Mouse (Mus musculus) CH12.LX (cell line): ENCODE data around the gene Hes6. TPM values are rescaled to one million over a fixed set of nuclear protein-coding genes. Genes with fewer than 3 reads are reported as not detected.

ENCODE experiments used
- DNase-seq: peaks from one replicate; pipeline ENCODE4 v3.0.0-alpha.2; 2013; ENCODE audit errors: extremely low read depth
- H3K27ac ChIP-seq: 2 replicates; pipeline ENCODE4 v1.5.1; 2012; ENCODE audit warnings: low read depth, mild to moderate bottlenecking, control low read depth, moderate library complexity; ENCODE audit not compliant: insufficient read depth
- H3K27me3 ChIP-seq: replicated peaks from 2 replicates; pipeline ENCODE3; 2012; ENCODE audit warnings: inconsistent platforms
- H3K36me3 ChIP-seq, 2 experiments: replicated peaks in 1 of 2; 2 replicates each; pipeline versions ENCODE3 to v1.6.1; 2012; ENCODE audit warnings: inconsistent platforms in 1 of 2, low read length in 1 of 2, mild to moderate bottlenecking in 1 of 2, mixed read lengths in 1 of 2, moderate library complexity in 1 of 2; ENCODE audit not compliant: control insufficient read depth in 1 of 2, insufficient read depth in 1 of 2
- H3K4me1 ChIP-seq, 2 experiments: 2 replicates each; pipeline ENCODE4 v1.6.1; 2012; ENCODE audit warnings: inconsistent platforms in 1 of 2, moderate library complexity in 1 of 2; ENCODE audit not compliant: insufficient read depth in 2 of 2, control insufficient read depth in 1 of 2
- H3K4me2 ChIP-seq: 2 replicates; pipeline ENCODE4 v1.6.1; 2012; ENCODE audit warnings: low read depth, mild to moderate bottlenecking, control low read depth; ENCODE audit not compliant: poor library complexity, insufficient read depth, severe bottlenecking
- H3K4me3 ChIP-seq, 3 experiments: fragments of 150-350 bp in 1 of 3; sonication (generic) in 1 of 3; replicated peaks in 1 of 3; 2 replicates each; pipeline versions ENCODE3 to v1.5.1; 2011 to 2012; ENCODE audit warnings: low read depth in 2 of 3, low read length in 2 of 3, mild to moderate bottlenecking in 2 of 3, moderate library complexity in 2 of 3, control low read depth in 1 of 3, improper control_type of control experiment in 1 of 3, inconsistent platforms in 1 of 3, mixed read lengths in 1 of 3; ENCODE audit not compliant: poor library complexity in 1 of 3
- H3K79me2 ChIP-seq: replicated peaks from 2 replicates; pipeline ENCODE4 v1.6.1; 2012; ENCODE audit warnings: mild to moderate bottlenecking, moderate library complexity; ENCODE audit not compliant: control insufficient read depth, poor library complexity, insufficient read depth, severe bottlenecking; ENCODE audit errors: extremely low read depth
- H3K9ac ChIP-seq: 2 replicates; pipeline ENCODE4 v1.6.1; 2012; ENCODE audit warnings: low read depth, mild to moderate bottlenecking, control low read depth, moderate library complexity; ENCODE audit not compliant: insufficient read depth
- H3K9me3 ChIP-seq: replicated peaks from 2 replicates; pipeline ENCODE3; 2012; ENCODE audit warnings: low read length, inconsistent platforms, mixed read lengths
- CTCF ChIP-seq, 2 experiments: IDR thresholded peaks in 1 of 2; conservative IDR thresholded peaks in 1 of 2; 2 replicates each; pipeline ENCODE4 v1.5.1; 2011 to 2012; ENCODE audit warnings: low read depth in 2 of 2, low read length in 2 of 2, improper control_type of control experiment in 1 of 2, inconsistent platforms in 1 of 2, mild to moderate bottlenecking in 1 of 2, moderate library complexity in 1 of 2
- E2F4 ChIP-seq: IDR thresholded peaks from 2 replicates; pipeline ENCODE4 v1.6.1; 2011; ENCODE audit warnings: low read depth, low read length, improper control_type of control experiment; ENCODE audit not compliant: insufficient replicate concordance
- EP300 ChIP-seq: IDR thresholded peaks from 2 replicates; pipeline ENCODE4 v1.6.1; 2011; ENCODE audit warnings: low read length, improper control_type of control experiment
- ETS1 ChIP-seq: conservative IDR thresholded peaks from 2 replicates; pipeline ENCODE4 v1.6.1; 2012; ENCODE audit warnings: low read depth, mild to moderate bottlenecking, inconsistent platforms, low read length, improper control_type of control experiment, moderate library complexity
- HCFC1 ChIP-seq: IDR thresholded peaks from 2 replicates; pipeline ENCODE4 v1.6.1; 2012; ENCODE audit warnings: low read depth, mild to moderate bottlenecking, inconsistent platforms, low read length, improper control_type of control experiment
- JUN ChIP-seq: IDR thresholded peaks from 2 replicates; pipeline ENCODE4 v1.6.1; 2011; ENCODE audit warnings: low read depth, mild to moderate bottlenecking, low read length, improper control_type of control experiment, moderate library complexity; ENCODE audit not compliant: insufficient read depth
- JUND ChIP-seq: conservative IDR thresholded peaks from 2 replicates; pipeline ENCODE4 v1.6.1; 2011; ENCODE audit warnings: low read depth, low read length, improper control_type of control experiment
- KAT2A ChIP-seq: IDR thresholded peaks from 2 replicates; pipeline ENCODE4 v1.6.1; 2012; ENCODE audit warnings: low read length, improper control_type of control experiment, inconsistent platforms; ENCODE audit not compliant: insufficient replicate concordance
- MAX ChIP-seq: IDR thresholded peaks from 2 replicates; pipeline ENCODE4 v1.6.1; 2011; ENCODE audit warnings: low read length, improper control_type of control experiment
- MAZ ChIP-seq: IDR thresholded peaks from 2 replicates; pipeline ENCODE4 v1.6.1; 2012; ENCODE audit warnings: low read depth, mild to moderate bottlenecking, inconsistent platforms, low read length, improper control_type of control experiment, moderate library complexity
- MEF2A ChIP-seq: IDR thresholded peaks from 2 replicates; pipeline ENCODE4 v1.6.1; 2014; ENCODE audit warnings: low read depth, mild to moderate bottlenecking, inconsistent platforms, low read length, improper control_type of control experiment, borderline replicate concordance
- MXI1 ChIP-seq: IDR thresholded peaks from 2 replicates; pipeline ENCODE4 v1.6.1; 2011; ENCODE audit warnings: mild to moderate bottlenecking, low read depth, low read length, improper control_type of control experiment
- MYC ChIP-seq: IDR thresholded peaks from 2 replicates; pipeline ENCODE4 v1.6.1; 2011; ENCODE audit warnings: low read depth, mild to moderate bottlenecking, improper control_type of control experiment, low read length
- NELFE ChIP-seq: IDR thresholded peaks from 2 replicates; pipeline ENCODE4 v1.6.1; 2011; ENCODE audit warnings: low read depth, low read length, improper control_type of control experiment
- NRF1 ChIP-seq: IDR thresholded peaks from 2 replicates; pipeline ENCODE4 v1.6.1; 2014; ENCODE audit warnings: low read depth, mild to moderate bottlenecking, inconsistent platforms, low read length, improper control_type of control experiment, moderate library complexity
- PAX5 ChIP-seq: IDR thresholded peaks from 2 replicates; pipeline ENCODE4 v1.6.1; 2012; ENCODE audit warnings: low read length, inconsistent platforms, mixed read lengths
- RAD21 ChIP-seq: IDR thresholded peaks from 2 replicates; pipeline ENCODE4 v1.6.1; 2011; ENCODE audit warnings: low read depth, mild to moderate bottlenecking, low read length, improper control_type of control experiment, moderate library complexity
- SMC3 ChIP-seq: IDR thresholded peaks from 2 replicates; pipeline ENCODE4 v1.6.1; 2011; ENCODE audit warnings: low read depth, low read length, improper control_type of control experiment
- TBP ChIP-seq: conservative IDR thresholded peaks from 2 replicates; pipeline ENCODE4 v1.6.1; 2011; ENCODE audit warnings: low read depth, low read length, improper control_type of control experiment
- TCF12 ChIP-seq: IDR thresholded peaks from 2 replicates; pipeline ENCODE4 v1.6.1; 2014; ENCODE audit warnings: low read depth, mild to moderate bottlenecking, inconsistent platforms, low read length, improper control_type of control experiment
- UBTF ChIP-seq: IDR thresholded peaks from 2 replicates; pipeline ENCODE4 v1.6.1; 2012; ENCODE audit warnings: low read depth, mild to moderate bottlenecking, inconsistent platforms, low read length, improper control_type of control experiment, moderate library complexity
- ZKSCAN1 ChIP-seq: IDR thresholded peaks from 2 replicates; pipeline ENCODE4 v1.6.1; 2012; ENCODE audit warnings: low read depth, inconsistent platforms, low read length, improper control_type of control experiment, borderline replicate concordance
- ZMIZ1 ChIP-seq: IDR thresholded peaks from 2 replicates; pipeline ENCODE4 v1.6.1; 2012; ENCODE audit warnings: low read depth, mild to moderate bottlenecking, inconsistent platforms, low read length, improper control_type of control experiment
- ZNF384 ChIP-seq: IDR thresholded peaks from 2 replicates; pipeline ENCODE4 v1.6.1; 2012; ENCODE audit warnings: low read depth, low read length, improper control_type of control experiment, inconsistent platforms
- dilution Hi-C: fragments of 300-500 bp; cut with MboI; formaldehyde crosslinking; loops from 2 replicates; pipeline ENCODE4 v1.14.3; 2020; ENCODE audit warnings: low sequenced_read_pairs; ENCODE audit not compliant: extremely low pct_unique_long_range_greater_than_20kb, extremely low pct_ligation_motif_present
- in situ Hi-C: fragments of 300-500 bp; cut with MboI; formaldehyde crosslinking; loops from 3 replicates; pipeline ENCODE4 v1.14.3; 2019; ENCODE audit warnings: low sequenced_read_pairs, low pct_ligation_motif_present, low pct_unique_long_range_greater_than_20kb, mixed read lengths
- polyA plus RNA-seq: library from polyadenylated mRNA; unstranded; fragments of >175 nt; gene quantifications from 2 replicates; pipeline ENCODE4 v1.2.1, GENCODE M21; 2012; ENCODE audit warnings: low read depth; ENCODE audit not compliant: insufficient read length
- total RNA-seq, 2 experiments: library from RNA; depleted of rRNA; stranded (reverse); fragments of 300-350 nt in 1 of 2; fragments of >200 nt in 1 of 2; gene quantifications; 2 replicates each; pipeline ENCODE4 v1.2.3; 2012 to 2014

Gene Hes6
- total and polyA plus RNA-seq, 3 experiments, result 15.4 to 25.7 (median 21.1) TPM

DNA sequence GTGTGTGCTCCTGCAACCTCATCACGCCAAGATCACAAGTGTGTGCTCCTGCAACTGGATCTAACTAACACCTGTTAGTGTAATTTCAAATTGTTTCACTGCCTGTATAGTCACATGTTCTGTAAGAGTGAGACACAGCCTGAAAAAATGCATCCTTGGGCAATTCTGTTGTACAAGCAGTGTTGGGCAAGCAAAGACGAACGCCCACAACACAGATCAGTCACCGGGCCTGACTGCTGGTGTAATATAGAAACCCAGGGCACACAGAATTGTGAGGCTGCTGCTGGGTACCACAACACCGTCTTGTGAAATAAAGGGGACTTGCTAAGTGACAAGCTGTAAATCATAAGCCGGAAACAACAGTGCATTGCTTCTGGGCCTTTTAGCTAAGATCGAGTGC, 23.7 kb upstream of the Hes6 start:
- Histone ChIP-seq H3K4me3 (no peak overlapping the region), H3K27me3 (no peaks in the 10 kb centered on the region), H3K36me3 (peaks cover 35 to 67% of the 10 kb centered on the region in 2 experiments), H3K79me2 (no peaks in the 10 kb centered on the region), H3K9ac (no peak overlapping the region), H3K9me3 (no peaks in the 10 kb centered on the region), H3K4me2 (no peak overlapping the region), H3K27ac (no peak overlapping the region), H3K4me1 (peaks cover 16 to 37% of the 10 kb centered on the region in 2 experiments)
- TF ChIP-seq TBP (no peak), RAD21 (no peak), PAX5 (no peak), MYC (no peak), NELFE (no peak), EP300 (no peak), CTCF (conservative IDR thresholded peaks at IDR 0.05 in 1 of 2, IDR thresholded peaks at IDR 0.05 in 1 of 2; ENCODE audit: low read depth in 2 of 2, low read length in 2 of 2) (no peak), JUN (no peak), MAX (no peak), SMC3 (no peak), ZKSCAN1 (no peak), NRF1 (no peak), JUND (no peak), MAZ (no peak), UBTF (no peak), ETS1 (no peak)
- no peak for DNase-seq
- in situ Hi-C loops (no loop called here), dilution Hi-C loops (no loop called here)

DNA sequence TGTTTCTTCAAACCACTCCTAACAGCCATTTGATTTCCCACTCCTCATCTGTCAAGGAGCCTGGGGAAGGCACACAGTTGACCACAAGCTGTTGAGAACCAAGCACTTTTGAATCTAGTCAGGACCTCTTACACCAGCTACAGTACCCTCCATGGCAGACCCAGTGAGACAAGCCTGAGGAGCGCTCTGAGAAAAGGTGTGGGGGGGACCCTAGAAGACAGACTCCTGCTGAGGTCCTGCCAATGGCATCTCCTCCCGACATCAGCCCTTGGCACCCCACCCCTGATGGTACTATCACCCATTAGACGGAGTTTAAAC, 23.2 kb upstream of the Hes6 start:
- in situ Hi-C loops (no loop called here), dilution Hi-C loops (no loop called here)
- Histone ChIP-seq H3K4me1 (peaks cover 16 to 36% of the 10 kb centered on the region in 2 experiments), H3K36me3 (peaks cover 35 to 68% of the 10 kb centered on the region in 2 experiments), H3K9ac (no peak overlapping the region), H3K27ac (no peak overlapping the region), H3K27me3 (no peaks in the 10 kb centered on the region), H3K9me3 (no peaks in the 10 kb centered on the region), H3K4me2 (no peak overlapping the region), H3K79me2 (no peaks in the 10 kb centered on the region), H3K4me3 (no peak overlapping the region)
- TF ChIP-seq MYC, result no peak
- no peak for TF ChIP-seq ZKSCAN1
- TF ChIP-seq MXI1, result no peak
- no peak for TF ChIP-seq CTCF (conservative IDR thresholded peaks at IDR 0.05 in 1 of 2, IDR thresholded peaks at IDR 0.05 in 1 of 2; ENCODE audit: low read depth in 2 of 2, low read length in 2 of 2)
- no peak for TF ChIP-seq HCFC1
- no peak for TF ChIP-seq E2F4
- no peak for TF ChIP-seq KAT2A
- no peak for TF ChIP-seq ZNF384
- no peak for TF ChIP-seq RAD21
- no peak for TF ChIP-seq TCF12
- no peak for TF ChIP-seq ZMIZ1
- TF ChIP-seq JUND, result no peak
- no peak for TF ChIP-seq MEF2A
- no peak for DNase-seq
